Mouse (Mus musculus): Measurements from ENCODE around the gene Epha4. TPM values are rescaled to one million over a fixed set of nuclear protein-coding genes. Genes with fewer than 3 reads are reported as not detected.

Gene Epha4
- polyA plus RNA-seq, 1 experiment from 2014 or later, result 28.8 TPM

DNA sequence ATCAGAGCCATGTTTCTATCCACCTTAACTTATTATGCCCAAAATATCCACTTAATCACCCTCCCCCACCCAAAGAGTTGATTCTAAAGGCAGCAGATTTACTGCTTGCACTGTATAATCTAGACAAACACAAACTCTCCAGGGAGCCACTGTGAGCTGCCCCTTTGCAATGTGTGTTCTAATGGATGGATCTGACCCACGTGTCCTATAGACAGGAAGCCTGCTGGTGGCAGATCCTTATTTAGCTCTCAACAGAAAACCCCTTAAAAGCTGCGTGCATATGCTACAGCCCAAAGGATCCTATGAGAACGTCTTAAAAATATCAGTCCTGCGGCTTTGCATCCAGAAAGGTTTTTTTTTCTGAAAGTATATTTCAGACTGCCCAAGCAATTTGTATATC is 98.0 kb downstream of the Epha4 start:
- DNase-seq (ENCODE audit: low spot score) (no peak), ATAC-seq (replicated peaks; ENCODE audit: insufficient number of reproducible peaks, low FRiP score, low TSS enrichment, low read depth) (no peak)
- H3K36me3 ChIP-seq (replicated peaks; ENCODE audit: control insufficient read depth, insufficient read depth, low read depth, low read length), result no peaks in the 10 kb centered on the region
- H3K4me1 ChIP-seq (ENCODE audit: control insufficient read depth, insufficient read depth, low read length), result no peaks in the 10 kb centered on the region
- H3K4me2 ChIP-seq (ENCODE audit: low read depth, low read length), result no peak overlapping the region
- H3K9me3 ChIP-seq (replicated peaks; ENCODE audit: control insufficient read depth, low read length), result no peaks in the 10 kb centered on the region
- no peak overlapping the region for H3K4me3 ChIP-seq (ENCODE audit: low read depth, low read length)
- H3K27ac ChIP-seq (replicated peaks; ENCODE audit: low read depth, low read length), result no peak overlapping the region
- H3K9ac ChIP-seq (replicated peaks; ENCODE audit: low read length), result no peak overlapping the region
- 68% methylated on average over 4 of the region's 4 CpGs for WGBS
- H3K27me3 ChIP-seq (ENCODE audit: control insufficient read depth, insufficient read depth, low read length), result no peaks in the 10 kb centered on the region

DNA sequence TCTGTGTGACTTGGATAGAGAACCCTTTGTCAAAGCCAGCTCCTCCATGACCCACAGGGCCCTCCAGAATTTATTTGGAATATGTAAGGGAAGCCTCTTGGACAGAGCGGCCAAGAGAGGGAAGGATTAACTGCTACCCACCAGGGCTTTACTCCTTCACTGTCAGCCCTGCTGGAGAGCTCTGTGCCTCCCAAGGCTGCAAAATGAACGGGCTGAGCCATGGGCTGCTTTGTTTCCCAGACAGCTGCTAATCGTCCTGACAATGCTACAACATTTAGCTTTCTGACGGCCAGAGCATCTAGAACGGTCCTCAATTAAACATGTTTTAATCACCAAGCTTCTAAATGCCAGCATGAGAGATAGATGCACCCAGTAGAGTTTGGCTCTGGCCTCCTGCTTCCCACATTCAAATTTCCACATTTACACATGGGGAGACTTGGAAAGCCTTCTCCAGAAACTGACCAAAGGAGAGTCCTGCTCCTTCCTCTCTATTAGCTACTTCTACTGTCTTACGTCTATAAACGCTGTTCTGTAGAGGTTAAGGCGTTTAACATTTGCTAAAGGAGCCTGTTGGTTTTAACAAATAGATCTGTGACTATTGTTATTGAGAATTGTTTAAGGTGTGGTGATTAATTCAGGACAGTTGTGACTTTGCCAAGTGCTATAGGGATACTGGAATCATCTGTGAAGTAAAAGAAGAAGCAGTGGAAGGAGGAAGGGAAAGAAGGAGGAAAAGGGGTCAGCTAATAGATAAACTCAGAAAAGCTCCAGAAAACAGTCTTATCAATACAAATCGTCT is 101.8 kb downstream of the Epha4 start:
- WGBS, result 57% methylated on average over 9 of the region's 9 CpGs
- Histone ChIP-seq H3K9ac (replicated peaks; ENCODE audit: low read length) (no peak overlapping the region), H3K36me3 (replicated peaks; ENCODE audit: control insufficient read depth, insufficient read depth, low read depth, low read length) (no peaks in the 10 kb centered on the region), H3K9me3 (replicated peaks; ENCODE audit: control insufficient read depth, low read length) (no peaks in the 10 kb centered on the region), H3K4me3 (ENCODE audit: low read depth, low read length) (no peak overlapping the region), H3K4me2 (ENCODE audit: low read depth, low read length) (no peak overlapping the region), H3K4me1 (ENCODE audit: control insufficient read depth, insufficient read depth, low read length) (no peaks in the 10 kb centered on the region), H3K27ac (replicated peaks; ENCODE audit: low read depth, low read length) (no peak overlapping the region), H3K27me3 (ENCODE audit: control insufficient read depth, insufficient read depth, low read length) (no peaks in the 10 kb centered on the region)
- DNase-seq (ENCODE audit: low spot score) (no peak), ATAC-seq (replicated peaks; ENCODE audit: insufficient number of reproducible peaks, low FRiP score, low TSS enrichment, low read depth) (no peak)

DNA sequence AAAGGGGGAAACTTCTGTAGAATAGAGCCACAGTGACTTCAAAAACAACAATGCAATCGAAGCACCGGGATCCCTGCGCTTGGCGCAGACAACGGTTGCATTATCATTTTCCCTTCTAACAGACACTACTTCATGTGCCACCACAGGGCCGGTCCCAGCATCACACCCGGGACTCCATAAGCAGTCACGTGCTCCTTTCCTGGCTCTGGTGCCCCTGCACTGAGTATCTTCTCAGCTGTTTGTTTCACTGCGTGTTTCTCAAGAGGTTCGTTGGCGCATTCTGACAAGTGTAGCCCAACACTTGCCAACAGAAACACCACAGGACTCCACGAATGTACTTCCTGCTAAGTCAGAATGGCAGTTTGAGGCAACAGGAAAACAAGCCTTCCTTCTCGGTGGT is 102.6 kb downstream of the Epha4 start:
- Histone ChIP-seq H3K4me1 (ENCODE audit: control insufficient read depth, insufficient read depth, low read length) (no peaks in the 10 kb centered on the region), H3K27me3 (ENCODE audit: control insufficient read depth, insufficient read depth, low read length) (no peaks in the 10 kb centered on the region), H3K9ac (replicated peaks; ENCODE audit: low read length) (no peak overlapping the region), H3K27ac (replicated peaks; ENCODE audit: low read depth, low read length) (no peak overlapping the region), H3K36me3 (replicated peaks; ENCODE audit: control insufficient read depth, insufficient read depth, low read depth, low read length) (no peaks in the 10 kb centered on the region), H3K4me2 (ENCODE audit: low read depth, low read length) (no peak overlapping the region), H3K9me3 (replicated peaks; ENCODE audit: control insufficient read depth, low read length) (no peaks in the 10 kb centered on the region), H3K4me3 (ENCODE audit: low read depth, low read length) (no peak overlapping the region)
- DNase-seq (ENCODE audit: low spot score) (no peak), ATAC-seq (replicated peaks; ENCODE audit: insufficient number of reproducible peaks, low FRiP score, low TSS enrichment, low read depth) (no peak)
- 87% methylated on average over 13 of the region's 13 CpGs for WGBS

DNA sequence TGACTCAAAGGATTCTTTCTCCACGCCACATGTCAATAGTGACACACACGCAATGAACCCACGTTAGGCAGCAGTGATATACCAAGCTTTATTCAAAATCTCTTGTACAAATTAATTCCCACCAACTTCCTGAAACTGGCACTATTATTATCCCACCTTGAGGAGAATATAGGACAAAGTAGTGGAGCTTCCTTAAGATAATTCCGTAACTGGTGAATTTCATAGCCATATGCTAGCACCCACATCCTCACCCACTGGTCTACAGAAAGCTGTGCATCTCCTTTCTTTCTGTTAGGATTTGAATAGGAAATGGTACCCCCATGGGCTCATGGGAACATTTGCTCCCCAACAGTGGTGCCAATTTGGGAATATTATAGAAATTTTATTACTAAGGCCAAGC is 103.7 kb downstream of the Epha4 start:
- Histone ChIP-seq H3K9me3 (replicated peaks; ENCODE audit: control insufficient read depth, low read length) (no peaks in the 10 kb centered on the region), H3K4me3 (ENCODE audit: low read depth, low read length) (no peak overlapping the region), H3K36me3 (replicated peaks; ENCODE audit: control insufficient read depth, insufficient read depth, low read depth, low read length) (no peaks in the 10 kb centered on the region), H3K27ac (replicated peaks; ENCODE audit: low read depth, low read length) (no peak overlapping the region), H3K4me1 (ENCODE audit: control insufficient read depth, insufficient read depth, low read length) (no peaks in the 10 kb centered on the region), H3K9ac (replicated peaks; ENCODE audit: low read length) (no peak overlapping the region), H3K4me2 (ENCODE audit: low read depth, low read length) (no peak overlapping the region), H3K27me3 (ENCODE audit: control insufficient read depth, insufficient read depth, low read length) (no peaks in the 10 kb centered on the region)
- WGBS, result 90% methylated on average over 4 of the region's 4 CpGs
- no peak for DNase-seq (ENCODE audit: low spot score)
- no peak for ATAC-seq (replicated peaks; ENCODE audit: insufficient number of reproducible peaks, low FRiP score, low TSS enrichment, low read depth)

DNA sequence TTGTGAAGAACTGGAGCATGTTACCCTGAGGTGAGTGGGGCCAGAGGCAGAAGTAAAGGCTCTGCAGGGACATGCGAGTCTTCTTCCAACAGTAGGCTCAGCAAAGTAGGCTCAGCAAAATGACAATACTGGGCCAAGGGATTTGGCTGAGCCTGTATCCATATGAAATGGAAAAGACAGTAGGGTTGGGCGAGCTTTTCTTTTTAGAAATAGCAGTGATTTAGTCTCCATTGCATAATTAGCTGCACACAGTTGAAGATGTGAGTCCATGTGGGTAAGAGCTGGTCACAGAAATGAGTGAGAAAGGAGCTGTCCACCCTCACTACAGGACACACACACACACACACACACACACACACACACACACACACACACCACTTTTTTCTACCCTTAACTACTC is 104.2 kb downstream of the Epha4 start:
- no peaks in the 10 kb centered on the region for H3K4me1 ChIP-seq (ENCODE audit: control insufficient read depth, insufficient read depth, low read length)
- no peak for DNase-seq (ENCODE audit: low spot score)
- H3K4me2 ChIP-seq (ENCODE audit: low read depth, low read length), result no peak overlapping the region
- no peak overlapping the region for H3K4me3 ChIP-seq (ENCODE audit: low read depth, low read length)
- no peak overlapping the region for H3K9ac ChIP-seq (replicated peaks; ENCODE audit: low read length)
- H3K27ac ChIP-seq (replicated peaks; ENCODE audit: low read depth, low read length), result no peak overlapping the region
- no peaks in the 10 kb centered on the region for H3K9me3 ChIP-seq (replicated peaks; ENCODE audit: control insufficient read depth, low read length)
- no peak for ATAC-seq (replicated peaks; ENCODE audit: insufficient number of reproducible peaks, low FRiP score, low TSS enrichment, low read depth)
- H3K36me3 ChIP-seq (replicated peaks; ENCODE audit: control insufficient read depth, insufficient read depth, low read depth, low read length), result no peaks in the 10 kb centered on the region
- 90% methylated on average over 2 of the region's 2 CpGs for WGBS
- H3K27me3 ChIP-seq (ENCODE audit: control insufficient read depth, insufficient read depth, low read length), result no peaks in the 10 kb centered on the region

DNA sequence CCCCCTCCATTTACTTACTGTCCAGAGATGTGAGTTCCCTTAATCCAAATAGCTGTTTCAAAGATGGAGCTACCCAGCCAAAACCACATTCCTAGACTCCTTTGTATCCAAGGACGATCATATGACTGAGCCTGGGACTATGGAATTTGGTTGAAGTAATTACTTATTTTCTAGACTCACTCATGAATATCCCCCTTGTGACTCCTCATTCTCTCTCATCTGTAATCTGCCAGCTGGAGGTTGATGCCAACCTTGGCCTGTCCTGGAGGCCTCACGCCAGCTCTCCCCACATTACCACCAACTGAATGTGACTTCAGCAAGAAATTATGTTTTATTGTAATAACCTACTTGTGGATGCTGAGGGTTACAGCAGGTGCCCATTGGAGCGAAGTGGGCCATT is 104.7 kb downstream of the Epha4 start:
- Histone ChIP-seq H3K27ac (replicated peaks; ENCODE audit: low read depth, low read length) (no peak overlapping the region), H3K4me2 (ENCODE audit: low read depth, low read length) (no peak overlapping the region), H3K9ac (replicated peaks; ENCODE audit: low read length) (no peak overlapping the region), H3K4me1 (ENCODE audit: control insufficient read depth, insufficient read depth, low read length) (no peaks in the 10 kb centered on the region), H3K27me3 (ENCODE audit: control insufficient read depth, insufficient read depth, low read length) (no peaks in the 10 kb centered on the region), H3K36me3 (replicated peaks; ENCODE audit: control insufficient read depth, insufficient read depth, low read depth, low read length) (no peaks in the 10 kb centered on the region), H3K4me3 (ENCODE audit: low read depth, low read length) (no peak overlapping the region), H3K9me3 (replicated peaks; ENCODE audit: control insufficient read depth, low read length) (no peaks in the 10 kb centered on the region)
- 94% methylated on average over 3 of the region's 3 CpGs for WGBS
- DNase-seq (ENCODE audit: low spot score), result no peak
- ATAC-seq (replicated peaks; ENCODE audit: insufficient number of reproducible peaks, low FRiP score, low TSS enrichment, low read depth), result no peak

DNA sequence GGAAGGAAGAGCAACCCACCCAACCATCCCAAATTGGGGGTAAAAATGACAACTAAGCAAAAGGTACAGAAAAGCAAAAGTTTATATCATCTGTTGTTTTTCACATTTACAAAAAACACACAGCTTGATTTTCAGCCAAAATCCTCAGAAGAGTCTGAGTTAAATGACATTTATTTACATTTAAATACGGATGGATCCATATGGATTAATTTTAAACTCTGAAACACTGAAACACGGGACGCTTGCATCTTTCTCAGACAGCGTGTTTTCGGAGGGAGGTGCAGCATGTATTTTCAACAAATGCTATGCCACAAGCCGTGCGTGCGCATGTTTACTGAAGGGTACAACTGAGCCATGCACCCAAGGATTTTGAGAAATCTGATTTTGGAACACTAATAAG is 105.4 kb downstream of the Epha4 start:
- Histone ChIP-seq H3K9me3 (replicated peaks; ENCODE audit: control insufficient read depth, low read length) (no peaks in the 10 kb centered on the region), H3K4me2 (ENCODE audit: low read depth, low read length) (no peak overlapping the region), H3K36me3 (replicated peaks; ENCODE audit: control insufficient read depth, insufficient read depth, low read depth, low read length) (no peaks in the 10 kb centered on the region), H3K4me1 (ENCODE audit: control insufficient read depth, insufficient read depth, low read length) (no peaks in the 10 kb centered on the region), H3K27me3 (ENCODE audit: control insufficient read depth, insufficient read depth, low read length) (no peaks in the 10 kb centered on the region), H3K4me3 (ENCODE audit: low read depth, low read length) (no peak overlapping the region), H3K27ac (replicated peaks; ENCODE audit: low read depth, low read length) (no peak overlapping the region), H3K9ac (replicated peaks; ENCODE audit: low read length) (no peak overlapping the region)
- 96% methylated on average over 8 of the region's 8 CpGs for WGBS
- no peak for ATAC-seq (replicated peaks; ENCODE audit: insufficient number of reproducible peaks, low FRiP score, low TSS enrichment, low read depth)
- no peak for DNase-seq (ENCODE audit: low spot score)

DNA sequence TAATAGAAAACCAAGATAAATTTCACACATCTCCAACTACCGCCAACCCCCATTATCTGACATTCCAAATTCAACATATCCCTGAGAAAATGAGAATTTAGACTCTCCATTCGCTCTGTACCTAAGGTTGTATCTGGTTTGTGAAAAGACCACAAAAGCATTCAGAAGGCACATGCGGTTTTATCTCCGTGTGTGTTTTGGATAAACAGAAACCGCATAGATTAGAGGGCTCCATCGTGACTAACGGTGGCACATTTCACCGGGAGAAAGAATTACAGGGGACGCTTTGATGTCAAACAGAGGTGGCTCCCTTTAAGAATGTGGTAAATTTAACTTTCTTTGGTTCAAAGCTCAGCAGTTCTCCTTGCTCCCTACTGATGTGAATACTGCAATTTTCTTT is 107.5 kb downstream of the Epha4 start:
- Histone ChIP-seq H3K27ac (replicated peaks; ENCODE audit: low read depth, low read length) (no peak overlapping the region), H3K4me1 (ENCODE audit: control insufficient read depth, insufficient read depth, low read length) (no peaks in the 10 kb centered on the region), H3K9ac (replicated peaks; ENCODE audit: low read length) (no peak overlapping the region), H3K27me3 (ENCODE audit: control insufficient read depth, insufficient read depth, low read length) (no peaks in the 10 kb centered on the region), H3K36me3 (replicated peaks; ENCODE audit: control insufficient read depth, insufficient read depth, low read depth, low read length) (no peaks in the 10 kb centered on the region), H3K4me2 (ENCODE audit: low read depth, low read length) (no peak overlapping the region), H3K4me3 (ENCODE audit: low read depth, low read length) (no peak overlapping the region), H3K9me3 (replicated peaks; ENCODE audit: control insufficient read depth, low read length) (no peaks in the 10 kb centered on the region)
- WGBS, result 54% methylated on average over 9 of the region's 9 CpGs
- DNase-seq (ENCODE audit: low spot score) (no peak), ATAC-seq (replicated peaks; ENCODE audit: insufficient number of reproducible peaks, low FRiP score, low TSS enrichment, low read depth) (no peak)

Data from embryonic facial prominence, embryonic 11.5 days (tissue).